Mouse (Mus musculus): Measurements from ENCODE around the gene Catsperz.

- TF ChIP-seq CTCF (IDR thresholded peaks at IDR 0.05; ENCODE audit: borderline replicate concordance, control insufficient read depth, extremely low read depth, insufficient read depth, low read length, poor library complexity), result no peak
- TF ChIP-seq POLR2A (IDR thresholded peaks at IDR 0.05; ENCODE audit: control insufficient read depth, extremely low read depth, insufficient read depth, low read length, poor library complexity), result no peak
Measured at GRCm38 (mm10) chr19:6919431-6919830, 5.7 kb downstream of the Catsperz start.
